Mouse (Mus musculus) adrenal gland, adult (tissue): ENCODE data around the gene Sptbn1.
A peak's percentile ranks its signal among the peaks of the same experiment; 100 is the strongest.

Source experiments
- DNase-seq, 2 experiments: peaks; one replicate each; pipeline ENCODE4 v3.0.0; 2022 to 2023; ENCODE audit warnings: low spot score in 1 of 2; ENCODE audit not compliant: inconsistent age in 2 of 2

Sptbn1 gene

DNA sequence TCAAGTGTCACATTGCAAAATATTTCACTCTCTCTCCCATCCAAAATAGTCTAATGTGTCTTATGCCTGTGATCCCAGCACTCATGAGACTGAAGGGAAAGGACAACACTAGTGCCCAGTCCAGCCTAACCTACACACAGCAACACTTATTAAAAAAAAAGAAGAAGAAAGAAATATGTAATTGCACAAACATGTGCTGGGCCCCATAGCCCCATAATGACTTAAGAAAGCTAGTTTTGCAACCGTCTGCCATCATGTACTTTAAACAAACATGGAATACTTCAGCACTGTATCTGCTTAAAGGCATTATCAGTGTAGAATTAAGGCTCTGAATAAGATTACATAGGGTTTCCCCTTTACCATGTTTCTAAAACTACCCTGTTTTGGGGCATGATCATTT, 92.4 kb downstream of the Sptbn1 start:
- no peak for DNase-seq

DNA sequence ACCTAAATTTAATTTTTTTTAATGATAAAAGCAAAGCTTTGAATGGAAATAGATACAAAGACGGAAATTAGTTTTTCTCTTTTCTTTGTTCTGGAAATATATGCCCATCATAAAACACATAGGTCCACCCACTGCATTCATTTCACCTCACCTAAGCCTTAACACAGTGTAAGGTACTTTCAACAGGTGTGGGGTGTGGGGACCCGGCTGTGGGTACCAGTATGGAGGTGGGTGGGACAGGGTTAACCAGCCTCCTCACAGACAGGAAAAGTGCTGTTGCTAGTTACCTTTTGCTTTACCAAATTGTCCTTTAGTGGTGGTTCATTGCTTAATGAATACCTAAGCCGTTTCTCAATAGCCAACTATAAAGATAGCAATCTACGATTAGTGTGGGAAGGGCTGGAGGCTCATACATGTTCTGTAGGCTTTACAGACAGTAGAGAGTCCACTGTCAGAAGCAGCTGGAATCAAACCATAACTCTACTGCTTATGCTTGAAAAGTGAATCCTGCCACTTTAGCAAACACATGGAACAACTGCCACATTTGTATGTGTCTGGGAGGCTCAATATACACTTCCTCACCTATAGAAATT, 96.3 kb downstream of the Sptbn1 start:
- DNase-seq, result no peak

DNA sequence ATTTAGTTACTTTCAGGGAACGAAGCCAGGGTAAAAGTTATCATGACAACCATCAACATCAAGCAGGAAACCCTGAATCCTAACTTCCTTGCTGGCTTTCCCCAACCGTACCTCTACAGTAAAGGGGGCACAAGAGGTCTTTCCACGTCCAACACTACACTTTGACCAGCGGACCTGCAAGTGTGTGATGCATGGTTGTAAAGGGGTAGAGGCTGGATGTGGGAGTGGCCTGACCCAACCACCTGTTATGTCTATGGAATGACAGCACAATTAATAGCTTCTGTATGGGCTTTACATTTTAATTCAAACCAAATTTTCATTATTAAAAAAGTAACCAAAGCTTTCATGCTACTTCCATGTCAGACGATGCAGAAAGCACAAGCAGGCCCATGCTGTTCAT, 96.8 kb downstream of the Sptbn1 start:
- DNase-seq, result no peak

DNA sequence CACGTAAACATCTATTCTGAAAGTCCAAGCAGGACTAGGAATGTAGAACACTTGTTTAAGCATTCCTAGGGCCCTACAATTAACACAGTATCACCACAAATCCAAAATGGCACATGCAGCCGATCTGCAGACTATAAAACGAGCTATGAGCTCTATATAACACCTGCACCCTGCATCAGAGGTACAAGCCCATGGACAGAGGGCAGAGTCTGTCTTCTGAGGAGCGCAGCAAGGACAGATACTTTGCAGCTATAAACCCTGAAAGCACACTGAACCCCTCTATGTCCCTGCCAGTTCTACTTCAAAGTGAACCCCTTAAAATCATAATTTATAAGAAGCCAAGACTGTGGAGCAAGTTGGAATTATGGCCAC, 101.4 kb downstream of the Sptbn1 start:
- DNase-seq, result peak in 1 of 2 experiments; percentile 33

DNA sequence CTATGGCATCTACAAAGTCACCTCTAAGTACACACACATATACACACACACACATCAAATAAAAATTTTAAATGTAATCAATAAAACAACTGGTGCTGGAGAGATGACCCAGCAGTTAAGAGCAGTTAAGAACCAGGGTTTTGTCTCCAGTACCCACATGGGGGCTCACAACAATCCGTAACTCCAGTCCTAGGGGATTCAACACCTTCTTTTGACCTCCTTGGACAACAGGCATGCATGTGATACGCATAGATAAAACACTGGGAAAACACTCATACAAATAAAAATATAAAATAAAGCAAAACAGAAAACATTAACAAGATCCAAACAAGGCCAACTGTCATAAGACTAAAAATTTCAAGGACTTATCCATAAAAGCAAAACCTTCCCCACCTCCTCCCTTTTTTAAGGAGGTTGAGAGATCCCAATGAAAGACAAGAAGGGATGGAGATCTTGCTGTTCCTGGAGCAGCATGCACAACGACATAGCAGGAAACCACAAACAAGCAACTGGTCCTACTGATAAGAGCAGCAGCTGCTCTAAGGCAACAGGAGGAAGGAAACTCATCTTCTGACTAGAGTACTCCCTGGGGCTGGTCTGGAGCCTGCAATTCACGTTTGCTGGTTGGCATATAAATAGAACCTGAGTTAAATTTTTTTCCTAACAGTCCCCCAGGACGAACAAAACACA, 102.0 kb downstream of the Sptbn1 start:
- DNase-seq, result peak in 1 of 2 experiments; percentile 62

DNA sequence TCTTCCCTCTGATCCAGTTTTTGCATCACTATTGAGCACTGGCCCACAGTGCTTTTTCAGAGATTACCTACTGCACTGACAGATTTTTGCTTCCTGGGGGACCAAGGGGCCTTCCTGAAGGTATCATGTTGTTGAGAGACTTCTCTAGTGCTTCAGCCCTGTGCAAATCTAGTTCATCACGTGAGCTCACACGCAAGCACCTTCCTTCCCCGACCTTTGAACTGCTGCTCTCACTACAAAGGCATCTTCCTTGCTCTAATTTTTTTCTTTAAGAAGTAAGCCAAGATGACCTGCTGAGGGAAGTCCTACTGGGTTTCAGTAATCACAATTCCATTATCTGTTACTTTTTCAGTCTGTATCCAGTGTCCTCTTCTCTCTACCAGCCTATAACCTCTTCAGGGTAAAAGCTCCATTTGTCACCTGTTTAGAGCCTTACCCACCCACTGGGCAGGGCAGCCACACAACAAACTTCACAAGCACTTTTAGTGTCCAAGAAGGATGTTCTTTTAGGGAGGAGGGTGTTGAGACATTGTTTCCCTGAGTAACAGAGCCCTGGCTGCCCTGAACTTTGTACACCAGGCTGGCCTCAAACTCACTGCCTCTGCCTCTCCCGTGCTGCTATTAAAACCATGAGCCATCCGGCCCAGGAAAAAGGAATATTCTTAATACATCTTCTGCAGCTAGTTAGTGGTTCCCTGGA, 103.3 kb downstream of the Sptbn1 start:
- no peak for DNase-seq

DNA sequence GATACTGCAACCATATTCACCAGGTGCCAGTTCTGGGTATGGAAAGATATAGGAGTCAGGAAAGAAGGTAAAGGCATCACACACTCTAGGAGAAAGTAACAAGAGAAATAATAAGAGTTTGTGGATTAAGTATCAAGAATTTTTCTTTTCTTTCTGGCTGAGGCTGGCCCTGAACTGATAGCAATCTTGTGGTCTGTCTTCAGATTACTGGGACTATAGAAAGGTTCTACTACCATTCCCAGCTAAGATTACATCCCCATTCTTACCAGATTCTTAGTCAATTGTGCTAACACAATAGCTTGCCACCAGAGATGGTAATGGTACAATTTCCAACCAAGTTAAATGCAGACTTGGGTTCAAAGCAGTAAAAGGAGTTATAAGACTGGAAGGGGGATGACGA, 104.1 kb downstream of the Sptbn1 start:
- no peak for DNase-seq

DNA sequence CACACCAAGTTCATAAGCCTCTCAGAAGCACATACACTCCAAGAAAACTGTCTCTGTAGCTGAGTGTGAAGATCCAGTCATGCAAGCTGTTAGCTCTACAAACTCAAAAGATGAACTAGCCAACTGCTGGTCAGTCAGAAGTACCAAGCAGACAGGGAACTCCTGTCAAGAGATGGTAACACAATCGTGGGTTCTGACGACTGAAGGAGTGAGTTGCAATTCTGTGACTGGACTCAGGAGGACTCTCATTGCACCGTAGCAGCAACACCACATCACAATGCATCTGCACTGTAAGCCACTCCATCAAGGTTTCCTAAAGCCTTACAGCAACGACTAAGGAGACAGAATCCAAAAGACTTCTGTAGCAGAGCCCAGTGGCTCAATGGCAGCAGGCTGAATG, 104.9 kb downstream of the Sptbn1 start:
- DNase-seq, result no peak

DNA sequence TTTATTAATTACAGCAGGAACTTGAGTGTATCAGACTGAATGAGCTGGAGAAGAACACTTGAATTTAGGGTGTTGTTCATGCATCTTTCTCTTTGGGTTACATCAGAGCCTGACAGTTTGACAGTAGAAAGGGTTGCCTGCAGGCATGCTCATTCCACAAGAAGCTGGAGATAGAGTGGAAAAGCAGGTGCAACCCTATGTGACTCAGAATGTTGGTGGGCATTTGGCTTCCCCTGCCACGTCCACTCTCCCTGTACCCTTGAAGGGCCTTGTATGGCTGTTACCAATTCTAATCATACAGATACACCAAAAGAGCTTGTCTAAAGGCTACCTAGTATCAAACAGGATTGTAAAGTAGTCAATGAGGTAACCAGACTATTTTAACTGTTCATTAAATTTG, 106.2 kb downstream of the Sptbn1 start:
- no peak for DNase-seq

DNA sequence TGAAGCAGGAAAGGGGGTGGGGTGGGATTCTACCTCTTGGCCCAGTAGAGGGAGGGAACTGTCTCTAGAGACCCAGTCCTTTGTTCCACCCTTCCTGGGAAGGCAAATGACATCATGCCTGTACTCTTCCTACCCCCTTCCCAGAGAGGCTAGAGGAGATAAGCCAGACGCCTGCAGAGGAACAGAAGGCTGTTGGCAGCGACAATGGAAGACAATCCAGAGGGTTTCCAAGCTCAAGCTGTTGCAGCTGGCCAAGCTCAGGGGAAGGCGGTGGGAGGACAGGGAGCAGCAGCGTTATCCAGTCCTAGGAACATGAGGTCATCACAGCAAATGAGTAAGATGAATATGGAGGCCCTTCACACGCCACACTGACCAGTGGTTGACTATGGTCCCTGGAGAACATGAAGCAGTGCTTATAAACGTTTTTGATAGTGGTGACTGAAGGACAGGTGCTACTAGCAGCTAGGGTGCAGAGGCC, 106.8 kb downstream of the Sptbn1 start:
- DNase-seq, result peak; percentile 69 to 85

DNA sequence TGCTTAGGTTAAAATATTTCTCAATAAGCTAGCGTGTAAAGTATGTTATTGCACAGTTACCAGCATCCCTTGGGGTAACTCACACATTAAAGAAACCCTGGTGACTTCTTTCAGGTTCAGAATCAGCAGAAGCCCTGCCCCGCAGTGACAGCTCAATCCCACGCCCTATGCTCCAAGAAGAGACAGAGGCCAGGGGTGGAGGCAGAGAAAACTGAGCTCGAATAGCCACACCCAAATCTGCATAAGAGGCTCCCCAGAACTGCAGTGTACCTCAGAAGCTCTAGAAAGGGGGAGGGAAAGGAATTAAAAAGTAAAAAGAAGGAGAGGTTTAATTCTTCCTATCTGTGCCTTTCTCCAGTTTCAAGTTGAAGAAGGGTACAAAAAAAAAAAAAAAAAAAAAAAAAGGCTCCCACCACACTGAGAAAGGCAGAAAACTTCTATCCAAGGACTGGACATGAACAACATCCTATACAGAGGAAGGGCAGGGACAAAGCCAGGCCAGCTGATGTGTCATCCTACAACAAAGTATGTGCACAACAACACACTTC, 107.3 kb downstream of the Sptbn1 start:
- no peak for DNase-seq

DNA sequence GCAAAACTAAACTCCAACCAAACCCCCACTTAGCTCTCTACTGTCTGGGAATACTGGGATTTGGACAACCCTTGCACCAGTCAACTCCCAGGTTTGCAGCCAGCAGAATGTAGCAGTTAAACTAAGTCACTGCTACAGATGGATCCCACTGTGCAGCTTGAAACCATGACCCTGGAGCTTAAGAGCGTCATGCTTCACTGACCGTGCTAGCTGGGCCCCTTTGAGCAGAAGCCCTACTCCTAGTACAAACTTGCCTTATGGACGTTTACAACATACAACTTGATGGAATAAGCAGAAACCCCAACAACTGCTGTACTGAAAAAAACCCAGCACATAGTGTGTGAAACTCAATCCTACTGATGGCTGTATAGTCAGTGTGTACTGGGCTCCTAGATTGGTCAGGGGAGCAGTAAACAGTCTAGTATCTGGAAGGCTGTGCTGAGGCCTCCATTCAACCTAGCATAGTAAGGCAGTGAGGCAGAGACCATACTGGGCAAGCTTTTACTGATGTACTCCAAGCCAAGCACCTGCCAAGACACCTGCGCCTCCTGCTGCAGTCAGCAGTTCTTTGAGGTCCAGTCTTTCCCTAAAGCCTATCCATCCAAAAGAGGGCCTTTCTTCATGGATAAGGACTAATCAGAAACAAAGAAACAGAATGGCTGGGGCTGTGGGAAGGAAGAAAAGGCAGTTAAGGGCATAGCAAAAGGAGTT, 108.3 kb downstream of the Sptbn1 start:
- DNase-seq, result no peak

DNA sequence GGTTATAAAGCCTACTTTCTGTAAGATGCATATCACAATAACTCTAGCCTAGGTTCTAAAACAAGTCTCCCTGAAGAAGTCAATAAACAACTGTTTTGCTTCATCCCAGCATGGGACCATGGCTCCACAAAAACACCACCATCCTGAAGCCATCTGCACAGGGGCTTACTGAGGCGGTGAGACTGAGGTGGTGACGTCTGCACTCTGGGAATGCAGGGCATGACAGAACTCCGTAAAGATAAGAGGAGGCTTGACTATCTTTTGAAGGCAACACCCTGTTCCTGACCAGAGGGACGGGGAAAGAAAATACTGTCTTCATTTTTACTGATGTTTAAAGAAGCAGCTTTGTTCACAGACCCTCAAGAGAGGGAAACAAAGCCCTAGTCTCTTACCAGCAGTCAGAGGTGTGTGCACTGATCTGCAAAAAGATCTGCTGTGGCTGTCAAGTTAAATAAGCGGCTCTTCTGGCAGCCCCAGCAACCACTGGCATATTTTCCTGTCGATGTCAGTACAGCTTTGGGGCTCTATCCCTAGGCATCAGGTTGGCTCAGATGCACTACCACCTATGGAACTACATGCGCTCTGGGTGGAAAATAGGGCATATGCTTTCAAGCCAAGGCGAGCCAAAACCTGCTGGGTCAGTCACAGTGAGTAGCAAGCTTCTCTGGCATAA, 109.8 kb downstream of the Sptbn1 start:
- DNase-seq, result no peak

DNA sequence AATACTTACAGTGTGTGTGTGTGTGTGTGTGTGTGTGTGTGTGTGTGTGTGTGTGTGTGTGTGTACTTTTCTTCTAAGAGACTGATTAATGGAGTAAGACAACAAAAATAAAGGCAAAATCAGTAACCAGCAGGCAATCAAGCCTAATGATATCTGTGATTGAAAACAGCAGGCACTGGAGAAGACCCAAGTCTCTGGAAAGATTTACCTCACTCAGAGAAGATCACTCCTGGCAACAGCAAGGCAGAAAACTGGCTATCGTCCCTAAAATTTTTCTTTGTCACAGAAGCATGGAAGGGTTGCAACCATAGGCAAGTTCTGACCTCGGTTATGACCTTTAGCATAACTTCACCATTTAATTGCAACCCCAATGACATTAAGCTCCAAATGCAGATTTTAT, 112.1 kb downstream of the Sptbn1 start:
- DNase-seq, result peak in 1 of 2 experiments; percentile 49

DNA sequence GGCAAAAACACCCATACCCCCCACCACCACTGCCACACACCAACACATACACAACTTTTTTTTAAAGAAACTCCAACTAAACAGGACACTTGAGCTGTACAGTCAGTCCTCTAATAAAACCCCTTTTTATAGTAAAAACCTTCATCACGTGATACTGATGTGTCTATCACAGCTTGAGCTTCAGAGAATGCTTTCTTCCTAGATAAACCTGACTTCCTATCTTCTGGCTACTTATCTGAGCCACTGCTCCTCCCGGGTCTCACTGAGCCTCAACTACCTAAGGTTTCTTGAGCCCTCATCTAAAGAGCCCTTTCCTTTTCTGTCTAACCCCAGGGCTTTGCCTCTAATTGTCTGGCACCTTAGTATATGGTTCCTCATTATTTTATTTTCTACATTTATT, 113.0 kb downstream of the Sptbn1 start:
- no peak for DNase-seq

DNA sequence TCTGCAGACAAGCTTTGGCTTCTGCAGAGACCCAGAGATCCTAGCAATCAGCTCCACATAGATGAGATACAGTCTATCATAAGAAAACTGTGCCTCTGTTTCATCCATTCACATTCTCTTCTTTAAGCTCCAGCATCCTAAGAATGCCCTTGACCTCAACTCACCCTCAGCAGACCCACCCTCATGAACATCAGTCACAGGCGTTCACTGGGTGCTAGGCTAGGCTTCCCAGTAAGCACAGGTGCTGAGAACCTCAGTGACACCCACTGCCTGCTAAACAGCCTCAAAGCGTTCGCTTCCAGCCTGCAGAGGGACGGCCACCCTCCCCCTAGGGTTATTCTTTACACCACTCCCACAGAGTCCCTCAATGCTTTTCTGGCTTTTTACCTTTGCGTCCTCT, 119.1 kb downstream of the Sptbn1 start:
- DNase-seq, result no peak

DNA sequence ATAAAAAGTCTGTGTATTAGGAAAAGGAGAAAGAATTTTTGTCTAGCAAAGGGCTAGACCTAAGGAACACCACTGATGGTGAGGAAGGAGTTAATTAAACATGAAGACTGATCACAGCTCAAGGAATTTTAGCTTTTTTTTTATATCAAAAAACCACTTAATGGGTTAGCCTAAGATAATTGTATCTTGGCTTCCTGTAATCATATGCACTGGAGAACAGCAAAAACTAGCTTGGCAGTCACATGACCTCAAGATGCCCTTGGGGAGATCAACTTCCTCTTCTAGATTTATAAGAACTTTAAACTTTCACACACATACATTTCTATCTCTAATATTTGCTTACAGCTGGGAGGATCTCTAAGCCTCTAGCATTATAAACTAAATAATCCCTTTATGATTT, 119.6 kb downstream of the Sptbn1 start:
- DNase-seq, result no peak

DNA sequence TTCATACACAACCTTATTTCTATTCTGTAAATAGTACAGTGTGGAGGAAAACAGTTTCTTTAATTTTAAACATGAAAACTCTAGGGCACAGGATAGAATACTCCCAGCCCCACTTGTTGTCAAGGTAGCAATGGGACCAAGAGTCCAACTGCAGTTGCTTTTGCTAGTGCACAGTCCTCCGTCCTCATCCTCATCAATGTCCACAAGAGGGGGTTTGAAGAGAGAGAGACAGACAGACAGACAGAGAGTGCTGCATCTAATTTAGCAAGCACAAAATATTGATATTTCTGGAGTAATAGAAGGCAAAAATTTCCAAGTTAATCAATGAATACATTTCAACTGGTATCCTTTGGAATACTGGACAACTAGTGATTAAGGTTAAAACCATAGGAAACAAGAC, 120.1 kb downstream of the Sptbn1 start:
- DNase-seq, result no peak

DNA sequence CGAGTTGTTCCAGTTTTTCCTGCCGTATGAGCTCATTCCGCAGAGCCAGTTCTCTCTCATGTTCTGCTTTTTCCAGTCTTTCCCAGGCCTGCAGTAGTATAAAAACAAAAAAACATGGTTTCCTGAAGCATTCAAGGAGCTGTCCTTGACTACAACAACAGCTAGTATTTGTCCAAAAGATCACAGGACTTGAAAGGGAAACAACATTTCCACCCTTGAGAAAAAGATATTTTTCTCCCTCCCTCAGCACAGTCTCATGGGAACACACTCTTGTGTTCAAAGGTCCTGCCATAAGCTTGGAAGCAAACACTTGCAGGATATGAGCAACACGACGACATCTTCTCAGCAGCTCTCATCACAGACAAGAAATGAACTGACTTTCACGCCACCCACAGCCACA, 124.9 kb downstream of the Sptbn1 start:
- DNase-seq, result no peak

DNA sequence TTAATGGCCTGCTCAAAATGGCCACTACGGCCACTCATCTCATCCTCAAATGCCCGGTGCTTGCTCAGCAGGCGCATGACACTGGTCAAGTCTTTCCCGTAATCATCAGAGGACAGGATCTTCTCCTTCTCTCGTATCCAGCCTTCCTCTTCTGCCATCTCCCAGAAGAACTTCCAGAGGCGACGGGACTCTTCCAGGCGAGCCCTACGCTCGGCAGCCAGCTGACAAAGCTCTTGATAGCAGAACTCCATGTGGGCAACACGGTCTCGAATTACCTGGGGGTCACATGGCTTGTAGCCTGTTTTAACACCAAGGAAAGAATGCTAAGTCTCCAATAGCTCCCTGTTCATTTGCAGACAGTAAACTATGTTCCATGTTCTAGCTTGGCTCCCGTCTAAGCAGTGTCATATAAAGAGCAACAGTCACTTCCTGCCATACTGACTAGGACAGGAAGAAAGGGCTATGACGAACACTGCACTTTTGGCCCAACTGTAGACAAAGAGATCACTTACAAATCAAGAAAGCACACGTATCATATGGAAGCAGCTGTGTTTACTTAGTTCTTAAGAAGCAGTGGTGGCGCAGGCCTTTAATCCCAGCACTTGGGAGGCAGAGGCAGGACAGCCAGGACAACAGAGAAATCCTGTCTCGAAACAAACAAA, 128.7 kb downstream of the Sptbn1 start:
- no peak for DNase-seq
